Mouse (Mus musculus): ENCODE results near the gene Cox7a2.

Gene Cox7a2

DNA sequence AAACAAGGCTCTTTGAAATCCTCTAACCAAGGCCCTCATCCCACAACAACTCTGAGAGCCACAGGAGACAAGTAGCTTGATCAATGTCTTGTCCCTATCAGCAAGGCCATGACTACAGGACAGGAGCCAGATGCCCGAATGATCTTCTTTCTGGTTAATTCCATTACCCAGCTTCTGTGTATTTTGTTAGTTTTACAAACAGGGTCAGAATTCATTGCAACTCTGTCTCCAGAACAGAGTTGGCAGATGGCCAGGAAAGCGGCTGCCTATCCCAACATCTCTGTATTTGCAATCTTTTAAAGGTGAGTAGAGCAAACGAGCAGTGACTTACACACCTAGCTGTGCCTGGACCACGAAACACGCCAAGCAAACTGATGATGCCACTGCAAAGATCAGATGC lies 29.4 kb downstream of the Cox7a2 start:
- DNase-seq = peak; percentile 19 to 53

DNA sequence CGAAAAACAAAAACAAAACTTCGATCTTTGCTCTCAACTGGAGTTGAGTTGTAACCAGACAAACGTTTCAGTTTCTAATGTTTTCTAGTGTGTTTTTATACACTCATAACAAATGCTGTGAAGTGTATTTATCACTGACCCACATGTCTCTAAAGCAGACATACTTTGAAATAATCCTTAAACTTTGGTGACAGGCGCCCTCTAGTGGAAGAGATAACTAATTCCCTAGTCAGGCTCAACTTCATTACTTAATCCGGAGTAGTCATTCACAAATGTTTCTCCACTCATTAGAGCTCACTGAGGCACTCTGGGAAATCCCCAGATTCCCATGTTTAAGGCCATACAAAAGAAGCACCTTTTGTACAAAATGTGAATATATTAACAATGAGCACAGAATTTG lies 36.6 kb downstream of the Cox7a2 start:
- peak; percentile 53 to 65 for DNase-seq

DNA sequence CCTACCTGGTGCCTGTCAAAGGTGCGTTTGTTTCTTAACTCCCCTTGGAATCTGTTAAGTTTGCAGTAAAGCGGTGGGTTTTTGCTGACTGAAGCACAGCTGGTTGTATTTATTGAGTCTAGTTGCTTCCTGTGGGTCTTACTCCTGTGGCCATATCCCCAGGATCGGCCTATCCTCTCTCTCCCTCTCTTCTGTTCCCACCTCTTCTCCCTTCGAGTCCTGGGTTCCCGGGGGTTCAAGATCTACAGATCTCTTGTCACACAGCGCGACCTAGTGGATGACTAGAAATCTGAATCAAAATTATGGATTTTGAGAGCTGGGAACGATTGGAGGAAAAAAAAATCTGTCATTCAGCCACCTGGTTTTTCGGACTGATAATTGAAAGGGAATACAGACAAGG lies 38.6 kb downstream of the Cox7a2 start:
- peak; percentile 85 to 89 for DNase-seq

DNA sequence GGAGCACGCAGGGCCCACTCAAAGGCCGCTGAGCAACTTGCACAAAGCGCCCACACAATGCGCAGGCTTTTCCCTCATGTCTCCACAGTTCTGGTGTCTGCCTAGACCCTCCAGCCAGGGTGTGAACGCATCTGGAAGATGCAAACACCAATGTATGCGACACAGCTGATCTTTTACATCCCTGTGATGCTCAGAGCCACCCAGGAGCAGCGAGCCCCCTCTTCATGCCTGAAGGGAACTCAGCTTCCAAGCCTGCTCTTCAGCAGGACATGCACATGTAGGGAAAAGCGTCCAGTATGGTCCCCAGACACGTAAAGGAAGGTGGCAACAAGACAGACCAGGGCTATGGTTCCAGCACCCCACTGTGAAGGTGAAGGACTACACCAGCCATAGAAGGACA lies 39.5 kb downstream of the Cox7a2 start:
- DNase-seq = no peak

DNA sequence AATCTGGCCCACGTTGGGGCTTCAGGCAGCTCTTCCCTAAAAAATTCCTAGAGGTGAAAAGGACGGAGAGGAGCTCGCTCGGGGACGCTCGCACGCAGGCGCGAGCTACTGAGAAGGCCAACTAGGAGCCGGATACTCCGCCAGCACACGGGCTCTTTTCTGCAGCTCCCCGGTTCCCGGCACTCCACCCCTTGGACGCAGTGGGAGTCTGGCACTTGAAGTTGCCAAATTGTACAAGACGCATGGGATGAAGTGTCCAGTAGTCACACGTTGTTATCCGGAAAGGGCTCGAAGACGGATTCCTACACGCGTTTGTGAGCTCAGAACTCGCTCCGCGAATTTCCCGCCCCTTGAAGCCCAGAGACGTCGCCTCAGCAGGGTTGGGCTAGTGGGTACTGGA lies 40.2 kb downstream of the Cox7a2 start:
- DNase-seq = peak; percentile 45 to 52

DNA sequence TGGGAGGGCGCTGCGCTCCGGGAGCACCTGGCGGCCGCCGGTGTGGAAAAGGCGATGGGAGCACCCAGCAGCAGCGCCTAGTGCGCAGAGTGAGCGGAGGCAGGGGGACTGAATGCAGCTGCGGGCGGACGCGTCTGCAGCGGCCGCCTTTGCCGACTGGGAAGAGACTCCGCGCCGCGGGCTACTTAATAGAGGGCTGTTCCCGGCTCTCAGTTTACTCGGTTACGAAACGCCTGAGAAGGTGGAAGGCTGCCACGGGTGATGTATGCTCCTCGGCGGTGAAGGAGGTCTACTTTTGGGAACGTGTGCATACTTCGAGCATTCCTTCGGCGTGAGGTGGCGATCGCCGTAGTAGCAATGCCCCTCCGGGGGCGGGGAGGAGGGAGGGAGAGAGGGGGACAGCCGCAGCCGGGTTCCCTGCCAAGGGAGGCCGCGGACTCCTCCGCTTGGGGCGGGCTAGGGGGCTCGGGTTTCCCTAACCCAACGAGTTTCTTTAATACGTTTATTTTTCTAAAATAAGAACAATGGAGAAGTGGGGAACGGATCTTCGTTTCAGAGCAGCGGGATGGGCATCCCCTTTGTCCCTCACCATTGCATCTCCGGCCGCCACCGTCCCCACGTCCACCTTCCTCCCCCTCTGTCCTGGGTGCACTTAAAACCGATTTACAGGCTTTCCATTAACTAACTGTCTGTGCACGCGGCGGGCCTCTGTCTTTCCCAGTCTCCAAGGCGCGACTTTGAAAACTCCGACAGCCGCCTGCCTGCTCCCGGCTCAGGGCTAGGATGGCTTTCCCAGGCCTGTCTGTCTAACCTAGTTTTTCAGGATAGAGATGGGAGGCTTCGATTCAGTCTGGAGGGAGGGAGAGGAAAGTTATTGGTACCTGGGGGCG lies 41.0 kb downstream of the Cox7a2 start, which contains the start of gene Col12a1:
Gene Col12a1 (minus strand): TSS at position 351 of the 890 bp plus-strand sequence.
- DNase-seq = peak; percentile 60 to 69

DNA sequence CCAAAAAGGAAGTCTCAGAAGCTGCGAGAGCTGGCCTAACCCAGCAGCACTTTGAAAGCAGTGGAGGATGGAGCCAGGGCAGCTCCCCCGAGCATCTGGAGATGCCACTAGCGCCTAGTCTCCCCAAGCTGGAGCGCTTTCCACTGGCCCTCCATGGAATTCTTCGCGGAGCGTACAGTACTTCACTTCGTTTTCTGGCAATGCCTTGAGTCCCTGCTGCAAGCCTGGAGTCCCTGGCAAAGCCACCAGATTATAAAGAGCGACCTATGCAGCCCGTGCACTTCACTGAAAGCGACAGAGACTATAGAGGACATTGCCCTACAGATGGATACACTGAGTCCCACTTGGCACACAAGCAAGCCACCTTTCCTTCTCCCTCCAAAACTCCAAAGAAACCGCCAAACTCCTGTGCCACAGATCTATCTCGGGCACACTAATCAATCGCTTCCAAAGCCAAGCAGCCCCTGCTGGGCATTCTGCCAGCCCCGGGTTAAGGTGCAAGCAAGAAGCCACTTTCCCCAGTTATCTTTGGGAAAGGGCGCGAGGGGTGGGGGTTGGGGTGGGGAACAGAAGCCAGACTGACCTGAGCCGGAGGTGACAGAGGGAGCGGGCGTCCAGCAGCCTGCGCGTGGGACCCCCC lies 41.7 kb downstream of the Cox7a2 start:
- DNase-seq = peak; percentile 59 to 68

DNA sequence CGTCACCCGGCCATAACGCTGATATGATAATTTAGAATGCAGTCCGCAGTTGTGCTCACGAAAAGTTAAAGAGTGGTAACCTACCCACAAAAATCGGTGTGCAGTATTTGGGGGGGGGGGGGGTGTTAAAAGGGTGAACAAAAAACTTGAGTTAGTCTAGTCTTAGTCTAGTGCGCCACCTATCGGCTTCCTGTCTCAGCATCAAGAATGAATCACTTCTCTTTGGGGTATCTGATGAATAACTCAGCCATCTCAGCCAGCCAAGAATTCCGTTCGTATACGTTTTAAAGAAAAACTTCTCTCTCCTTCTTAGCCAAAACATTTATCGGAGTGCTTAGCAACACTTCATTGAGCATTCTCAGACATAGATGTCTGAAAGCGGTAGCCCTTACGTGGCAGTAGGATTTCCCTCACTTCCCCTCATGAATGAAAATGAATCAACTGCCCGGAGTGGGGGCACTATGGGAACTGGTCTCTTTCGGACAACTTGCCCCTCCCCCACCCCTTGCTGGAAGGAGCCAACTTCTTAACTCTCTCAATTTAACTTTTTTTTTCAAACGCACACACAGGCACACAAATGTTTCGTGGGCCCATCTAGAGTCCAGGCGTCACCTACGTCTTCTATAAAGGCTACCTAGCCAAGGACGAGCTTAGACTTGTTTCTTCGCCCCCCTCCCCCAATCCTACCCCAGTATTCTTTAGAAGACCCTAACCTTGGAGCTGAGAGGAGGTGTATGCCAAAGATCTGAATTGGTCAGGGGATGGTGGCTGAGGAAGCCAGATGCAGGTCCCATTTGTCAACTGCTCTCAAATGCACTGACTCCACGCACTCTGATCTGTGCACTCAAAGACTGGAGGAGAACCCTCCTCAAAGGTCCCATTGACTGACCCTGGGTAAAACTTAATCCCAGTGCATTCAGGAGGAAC lies 42.5 kb downstream of the Cox7a2 start:
- peak; percentile 91 to 94 for DNase-seq

DNA sequence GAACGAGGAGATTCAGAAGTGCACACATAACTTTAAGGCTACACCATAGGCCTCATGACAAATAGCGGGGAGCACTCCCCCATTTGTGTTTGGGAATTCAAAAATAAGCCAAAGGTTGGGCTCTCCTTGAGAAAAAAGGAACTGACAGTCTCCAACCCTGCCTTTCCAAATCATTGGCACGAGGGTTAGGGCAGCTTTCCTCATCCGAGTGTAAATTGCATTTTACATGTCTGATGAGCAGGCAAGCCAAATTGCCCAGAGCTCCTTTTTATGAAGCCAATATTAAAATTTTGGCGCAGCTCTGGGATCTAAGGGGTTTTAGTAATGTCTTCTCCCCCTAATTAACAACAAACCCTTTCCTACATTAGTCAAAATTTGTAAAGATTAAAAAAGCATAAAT lies 43.2 kb downstream of the Cox7a2 start:
- peak; percentile 44 to 61 for DNase-seq

DNA sequence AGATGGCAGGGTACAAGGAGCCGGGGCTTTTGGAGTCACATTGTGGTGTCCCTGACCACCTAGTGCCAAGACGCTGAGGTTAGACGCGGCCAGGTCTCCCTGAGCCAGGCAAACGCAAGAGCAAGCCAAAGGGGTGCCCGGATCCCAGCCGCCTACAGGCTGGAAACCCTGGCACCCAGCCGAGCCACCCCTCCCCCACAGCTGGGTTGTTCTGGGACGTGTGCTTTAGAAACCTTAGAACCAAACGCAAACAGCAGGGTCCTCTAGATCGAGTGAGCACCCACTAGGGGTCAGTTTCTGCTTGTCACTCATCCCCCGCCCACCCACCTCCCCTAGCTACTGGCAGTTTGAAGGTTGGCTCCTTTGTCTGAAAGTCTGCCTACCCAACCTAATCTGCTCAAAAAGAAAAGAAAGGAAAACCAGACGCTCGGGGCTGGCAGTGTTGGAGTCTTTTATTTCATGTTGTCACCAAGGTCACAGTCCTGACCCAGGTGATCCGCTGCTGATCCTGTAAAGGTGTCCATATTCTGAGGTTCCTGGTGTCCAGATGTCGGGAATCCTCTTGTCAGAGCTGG lies 45.1 kb downstream of the Cox7a2 start:
- peak; percentile 82 to 90 for DNase-seq
